19 mouse cellular contexts compared by ENCODE assay signal in the genomic region with DNA sequence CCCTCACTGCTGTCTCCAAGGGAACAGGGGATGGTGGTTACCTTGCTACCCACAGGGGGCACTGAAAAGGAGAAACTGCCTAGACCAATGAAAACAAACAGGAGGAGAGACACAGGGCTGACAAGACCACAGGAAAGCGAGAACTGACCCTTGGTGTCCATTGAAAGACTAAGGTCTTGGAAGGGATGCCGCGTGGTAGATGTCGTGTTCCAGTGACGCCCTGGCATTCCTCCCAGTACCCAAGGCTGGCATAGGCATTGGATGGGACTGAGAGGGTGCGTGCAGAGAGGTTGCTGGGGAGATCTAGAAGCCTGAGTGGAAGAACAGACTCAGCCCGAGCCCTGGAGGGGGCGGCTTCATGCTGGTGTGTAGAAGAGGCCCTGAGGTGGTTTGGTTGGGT.
A peak's percentile ranks its signal among the peaks of the same experiment; 100 is the strongest.
DNase-seq lines count a peak whose midpoint lies in the region; ATAC-seq and TF ChIP-seq lines count a peak whose summit lies in the region.
"Had no signal": no experiment of that assay in that cellular context is flagged by ENCODE, and none has a peak within 500 bp of the region (broad histone marks: within the 10 kb centered on the region; RNA-seq: fewer than 3 reads in every experiment).

No protein-coding gene starts in this region.

- no peak overlapping the region for H3K9ac ChIP-seq in hindbrain, embryonic 15.5 days
- 0 out of 2 replicates have a peak overlapping the region, but pooled peaks have one; percentile 9 for H3K9ac ChIP-seq in kidney, embryonic 16.5 days (replicated peaks; ENCODE audit: low read length)
- H3K9ac ChIP-seq in stomach, embryonic 14.5 days (replicated peaks; ENCODE audit: low read depth, low read length), result no peak overlapping the region
- H3K9ac ChIP-seq in stomach, postnatal 0 days (ENCODE audit: low read length), result no peak overlapping the region
- H3K9ac ChIP-seq: embryonic facial prominence, embryonic 15.5 days; heart, embryonic 15.5 days; liver, embryonic 14.5 days; lung, embryonic 15.5 days; neural tube, embryonic 12.5 days had no signal

- TF ChIP-seq EP300 in stomach, postnatal 0 days (optimal IDR thresholded peaks at IDR 0.05), result no peak

- H3K4me1 ChIP-seq in hindbrain, embryonic 15.5 days (replicated peaks), result peaks cover 35% of the 10 kb centered on the region
- peaks cover 11% of the 10 kb centered on the region for H3K4me1 ChIP-seq in hindbrain, embryonic 10.5 days (replicated peaks)
- H3K4me1 ChIP-seq in kidney, embryonic 16.5 days (ENCODE audit: insufficient read depth, low read length), result peaks cover 28% of the 10 kb centered on the region
- H3K4me1 ChIP-seq in stomach, embryonic 14.5 days (ENCODE audit: control insufficient read depth, insufficient read depth, low read length), result peaks cover 25% of the 10 kb centered on the region
- no peaks in the 10 kb centered on the region for H3K4me1 ChIP-seq in stomach, postnatal 0 days (replicated peaks; ENCODE audit: control insufficient read depth, insufficient read depth)
- H3K4me1 ChIP-seq: heart, embryonic 15.5 days; lung, embryonic 15.5 days had no signal

- no peak for ATAC-seq in hindbrain, embryonic 15.5 days (ENCODE audit: low FRiP score, low read depth)
- ATAC-seq in kidney, embryonic 16.5 days (ENCODE audit: low FRiP score, low TSS enrichment), result 0 out of 2 replicates have a peak, but pooled peaks have one; percentile 7
- no peak for ATAC-seq in stomach, embryonic 14.5 days (ENCODE audit: insufficient number of reproducible peaks, insufficient read depth, low FRiP score, low read depth)
- ATAC-seq in stomach, postnatal 0 days (ENCODE audit: low FRiP score, low TSS enrichment), result no peak
- ATAC-seq: forebrain, embryonic 14.5 days had no signal

- no peaks in the 10 kb centered on the region for H3K27me3 ChIP-seq in hindbrain, embryonic 15.5 days
- no peaks in the 10 kb centered on the region for H3K27me3 ChIP-seq in hindbrain, embryonic 10.5 days (ENCODE audit: insufficient read depth, poor library complexity, severe bottlenecking)
- H3K27me3 ChIP-seq in kidney, embryonic 16.5 days (ENCODE audit: insufficient read depth, low read length), result no peaks in the 10 kb centered on the region
- no peaks in the 10 kb centered on the region for H3K27me3 ChIP-seq in stomach, embryonic 14.5 days (ENCODE audit: control insufficient read depth, insufficient read depth, low read length)
- H3K27me3 ChIP-seq in stomach, postnatal 0 days (ENCODE audit: control insufficient read depth, insufficient read depth, low read length), result no peaks in the 10 kb centered on the region
- H3K27me3 ChIP-seq: embryonic facial prominence, embryonic 15.5 days; heart, embryonic 15.5 days; lung, embryonic 15.5 days; neural tube, embryonic 12.5 days had no signal

- no peak overlapping the region for H3K4me3 ChIP-seq in hindbrain, embryonic 15.5 days
- H3K4me3 ChIP-seq in hindbrain, embryonic 10.5 days, result no peak overlapping the region
- no peak overlapping the region for H3K4me3 ChIP-seq in kidney, embryonic 16.5 days (ENCODE audit: low read length)
- H3K4me3 ChIP-seq in stomach, embryonic 14.5 days (ENCODE audit: low read depth, low read length), result no peak overlapping the region
- H3K4me3 ChIP-seq in stomach, postnatal 0 days (ENCODE audit: low read depth, low read length), result no peak overlapping the region
- H3K4me3 ChIP-seq: embryonic facial prominence, embryonic 15.5 days; gastrocnemius, adult 2 months; heart, embryonic 15.5 days; lung, embryonic 15.5 days; neural tube, embryonic 12.5 days had no signal

- H3K9me3 ChIP-seq in hindbrain, embryonic 15.5 days, result no peaks in the 10 kb centered on the region
- H3K9me3 ChIP-seq in hindbrain, embryonic 10.5 days, result no peaks in the 10 kb centered on the region
- H3K9me3 ChIP-seq in kidney, embryonic 16.5 days (ENCODE audit: low read length), result no peaks in the 10 kb centered on the region
- H3K9me3 ChIP-seq in stomach, embryonic 14.5 days (ENCODE audit: control insufficient read depth, low read depth, low read length), result no peaks in the 10 kb centered on the region
- H3K9me3 ChIP-seq in stomach, postnatal 0 days (ENCODE audit: control insufficient read depth, low read length), result no peaks in the 10 kb centered on the region
- H3K9me3 ChIP-seq: embryonic facial prominence, embryonic 15.5 days; heart, embryonic 15.5 days; lung, embryonic 15.5 days; neural tube, embryonic 12.5 days had no signal

- no peak overlapping the region for H3K4me2 ChIP-seq in hindbrain, embryonic 15.5 days
- no peak overlapping the region for H3K4me2 ChIP-seq in kidney, embryonic 16.5 days (replicated peaks; ENCODE audit: low read depth, low read length)
- H3K4me2 ChIP-seq in stomach, embryonic 14.5 days (replicated peaks; ENCODE audit: low read depth, low read length), result no peak overlapping the region
- no peak overlapping the region for H3K4me2 ChIP-seq in stomach, postnatal 0 days (replicated peaks; ENCODE audit: low read depth)
- H3K4me2 ChIP-seq: embryonic facial prominence, embryonic 15.5 days; heart, embryonic 15.5 days; lung, embryonic 15.5 days; neural tube, embryonic 12.5 days had no signal

- no peak for DNase-seq in hindbrain, embryonic 10.5 days (ENCODE audit: low spot score)
- no peak for DNase-seq in kidney, postnatal 36 days
- DNase-seq in stomach, postnatal 0 days (ENCODE audit: low spot score), result no peak
- no peak for DNase-seq in gastrocnemius, postnatal 25 days
- DNase-seq: adrenal gland, adult 2 months; gastrocnemius, adult 2 months; heart, postnatal 36 days; right cerebral cortex, adult 18-20 months; right cerebral cortex, postnatal 4 days had no signal

- WGBS in hindbrain, embryonic 15.5 days, result 82% methylated on average over 8 of the region's 8 CpGs
- 80% methylated on average over 8 of the region's 8 CpGs for WGBS in hindbrain, embryonic 10.5 days
- WGBS in kidney, embryonic 16.5 days, result 69% methylated on average over 8 of the region's 8 CpGs
- 83% methylated on average over 8 of the region's 8 CpGs for WGBS in stomach, embryonic 14.5 days
- WGBS in stomach, postnatal 0 days, result 77% methylated on average over 8 of the region's 8 CpGs

- no peak for TF ChIP-seq CTCF in stomach, postnatal 0 days (IDR thresholded peaks at IDR 0.05; ENCODE audit: low read depth)

- H3K36me3 ChIP-seq in hindbrain, embryonic 15.5 days, result no peaks in the 10 kb centered on the region
- H3K36me3 ChIP-seq in hindbrain, embryonic 10.5 days, result no peaks in the 10 kb centered on the region
- no peaks in the 10 kb centered on the region for H3K36me3 ChIP-seq in kidney, embryonic 16.5 days (ENCODE audit: insufficient read depth, low read length)
- H3K36me3 ChIP-seq in stomach, embryonic 14.5 days (ENCODE audit: control insufficient read depth, insufficient read depth, low read length), result no peaks in the 10 kb centered on the region
- no peaks in the 10 kb centered on the region for H3K36me3 ChIP-seq in stomach, postnatal 0 days (ENCODE audit: control insufficient read depth, insufficient read depth, low read length)
- H3K36me3 ChIP-seq: embryonic facial prominence, embryonic 15.5 days; heart, embryonic 15.5 days; lung, embryonic 15.5 days; neural tube, embryonic 12.5 days had no signal

- H3K27ac ChIP-seq in hindbrain, embryonic 15.5 days (replicated peaks), result peak overlapping the region; percentile 53
- no peak overlapping the region for H3K27ac ChIP-seq in hindbrain, embryonic 10.5 days
- peak overlapping the region; percentile 76 for H3K27ac ChIP-seq in kidney, embryonic 16.5 days (ENCODE audit: low read length)
- H3K27ac ChIP-seq in stomach, embryonic 14.5 days (ENCODE audit: low read length), result peak overlapping the region; percentile 84
- H3K27ac ChIP-seq in stomach, postnatal 0 days (replicated peaks), result no peak overlapping the region
- H3K27ac ChIP-seq: embryonic facial prominence, embryonic 15.5 days; gastrocnemius, adult 2 months; heart, embryonic 15.5 days; liver, embryonic 14.5 days; macrophage; neural tube, embryonic 12.5 days had no signal

Comparison
In these comparisons a context has a peak if more than half of its experiments do, and no peak if none do; other contexts are left out.
1. H3K27ac ChIP-seq: peak in hindbrain, embryonic 15.5 days (single experiment), kidney, embryonic 16.5 days (single experiment) and stomach, embryonic 14.5 days (single experiment); none in hindbrain, embryonic 10.5 days (single experiment) and stomach, postnatal 0 days (single experiment).